Mouse (Mus musculus) urinary bladder, adult 18-20 months (tissue): ENCODE results near the gene Ugt1a2.

Experiments
- DNase-seq, 2 experiments: peaks; one replicate each; pipeline ENCODE4 v3.0.0; 2022; ENCODE audit warnings: low spot score in 2 of 2, mixed read lengths in 2 of 2

The Ugt1a2 gene

DNA sequence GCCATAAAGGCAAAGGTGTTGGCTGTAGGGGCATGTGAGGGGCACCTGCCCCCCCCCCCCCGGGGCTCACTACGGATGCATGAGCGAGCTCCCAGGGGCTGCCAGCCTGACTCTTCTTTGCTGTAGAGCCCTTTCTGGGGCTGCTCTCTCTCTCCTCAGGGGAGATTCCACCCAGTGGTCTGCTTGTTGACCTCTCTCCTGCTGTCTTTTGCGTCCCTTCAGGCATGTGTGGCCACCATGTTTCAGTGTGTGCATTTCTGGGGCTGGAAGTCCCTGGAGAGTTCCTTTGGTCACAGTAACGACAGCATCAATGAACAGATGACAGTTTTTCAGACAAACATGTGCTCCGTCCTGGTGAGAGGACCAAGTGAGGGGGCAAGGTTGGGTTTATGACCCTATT, 58.0 kb downstream of the Ugt1a2 start:
- no peak for DNase-seq

DNA sequence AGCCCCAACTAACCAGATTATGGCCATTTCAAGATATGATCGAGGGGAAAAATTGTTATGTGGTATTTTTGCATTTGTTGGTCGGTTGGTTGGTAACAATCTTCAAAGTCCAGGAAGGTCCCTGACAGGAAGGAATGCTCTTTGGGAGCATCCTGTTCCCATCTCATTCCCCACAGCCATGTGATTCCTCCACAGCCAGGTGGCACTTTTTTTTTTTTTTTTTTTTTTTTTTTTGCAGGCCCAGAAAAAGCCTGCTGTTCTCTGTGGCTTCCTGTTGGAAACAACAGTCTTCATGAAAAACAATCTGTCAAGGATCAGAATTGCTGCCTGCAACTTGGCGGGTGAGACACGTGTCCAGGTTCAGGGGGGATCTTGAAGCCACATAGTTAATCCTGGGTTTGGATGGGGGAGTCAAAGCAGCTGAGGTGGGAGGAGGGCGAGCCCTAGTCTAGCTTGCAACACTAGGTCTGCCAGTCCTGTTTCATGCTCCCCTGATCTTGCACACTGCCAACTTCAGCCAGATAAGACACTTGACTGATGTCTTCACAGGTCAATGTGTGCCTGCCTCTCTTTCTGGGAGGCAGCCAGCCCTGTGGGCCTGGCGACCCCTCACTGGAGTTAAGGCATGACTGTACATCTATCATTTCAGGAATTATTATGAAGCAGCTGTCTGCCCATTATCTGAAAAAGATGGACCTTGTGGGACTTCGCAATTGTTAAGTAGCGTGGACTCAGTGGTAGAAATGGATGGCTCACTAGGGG, 58.7 kb downstream of the Ugt1a2 start:
- DNase-seq, result peak; percentile 76 to 84

DNA sequence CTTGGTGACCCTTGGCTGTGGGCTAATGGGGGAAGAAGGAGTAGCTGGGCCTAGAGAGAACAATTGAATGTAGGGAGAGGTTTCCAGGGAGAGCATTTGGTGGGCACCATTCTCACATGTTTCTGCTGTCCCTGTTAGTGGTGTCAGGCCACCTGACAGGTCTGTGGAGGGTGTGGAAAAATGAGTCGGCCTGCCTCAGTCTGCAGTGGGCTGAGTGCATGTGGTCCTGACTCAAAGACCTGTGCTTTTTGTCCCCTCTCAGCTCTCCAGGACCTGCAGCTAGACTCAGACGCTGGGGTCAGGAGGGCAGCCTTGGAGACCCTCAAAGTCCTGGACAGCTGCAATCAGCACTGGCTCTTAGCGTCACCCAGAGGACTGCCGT, 59.2 kb downstream of the Ugt1a2 start:
- no peak for DNase-seq

DNA sequence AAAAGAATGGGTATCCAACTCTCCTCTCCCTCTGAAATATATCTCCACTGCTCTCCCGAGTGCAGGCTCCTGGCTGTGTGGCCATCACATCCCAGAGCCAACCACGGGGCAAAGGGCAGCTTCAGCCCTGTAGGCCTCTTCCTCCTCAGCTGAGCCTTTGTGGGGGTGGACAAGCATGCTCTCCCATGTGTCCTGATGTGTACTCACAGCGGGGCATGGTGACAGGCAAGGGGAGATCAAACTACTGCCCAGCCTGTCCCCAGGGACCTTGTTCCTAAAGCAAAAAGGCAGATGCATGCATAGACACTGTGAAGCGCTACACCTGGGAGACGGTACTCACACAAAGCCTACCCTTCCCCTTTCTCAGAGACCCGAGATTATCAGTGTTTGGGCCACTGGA, 59.7 kb downstream of the Ugt1a2 start:
- peak in 1 of 2 experiments; percentile 50 for DNase-seq

DNA sequence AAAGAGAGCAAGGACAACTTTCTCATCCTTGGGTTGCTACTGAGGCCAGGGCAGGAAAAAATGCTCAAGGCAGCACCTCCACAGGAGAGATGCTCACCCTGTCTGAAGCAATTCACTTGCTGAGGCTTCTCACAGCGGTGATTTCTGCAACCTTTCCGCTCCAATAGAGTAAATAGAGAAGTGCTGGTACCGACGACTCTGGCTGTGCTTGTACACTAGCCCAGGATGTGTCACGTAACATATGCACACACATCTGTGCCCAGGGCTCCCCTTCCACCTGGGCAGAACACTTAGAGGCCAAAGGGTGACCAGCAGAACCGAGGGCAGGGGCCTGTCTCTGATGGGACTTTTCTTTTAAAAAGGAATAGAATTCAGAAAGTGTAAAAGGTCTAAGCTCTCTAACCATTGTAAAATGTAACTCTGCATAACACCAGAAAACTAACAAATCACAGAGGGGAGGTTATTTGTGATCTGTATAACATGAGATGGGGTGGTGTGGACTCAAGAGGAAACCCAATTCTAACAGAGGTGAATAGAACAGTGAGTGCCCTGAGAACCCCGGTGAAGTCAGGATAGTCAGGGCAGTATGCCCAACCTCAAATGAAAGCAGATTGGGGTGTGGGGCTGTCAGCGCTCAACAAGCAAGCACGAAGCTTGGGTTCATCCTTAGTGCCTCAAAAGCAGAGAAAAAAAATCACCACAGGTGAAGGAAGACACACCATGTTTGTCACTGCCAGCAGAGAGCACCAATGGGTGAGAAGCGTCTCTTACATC, 60.4 kb downstream of the Ugt1a2 start:
- DNase-seq, result no peak

DNA sequence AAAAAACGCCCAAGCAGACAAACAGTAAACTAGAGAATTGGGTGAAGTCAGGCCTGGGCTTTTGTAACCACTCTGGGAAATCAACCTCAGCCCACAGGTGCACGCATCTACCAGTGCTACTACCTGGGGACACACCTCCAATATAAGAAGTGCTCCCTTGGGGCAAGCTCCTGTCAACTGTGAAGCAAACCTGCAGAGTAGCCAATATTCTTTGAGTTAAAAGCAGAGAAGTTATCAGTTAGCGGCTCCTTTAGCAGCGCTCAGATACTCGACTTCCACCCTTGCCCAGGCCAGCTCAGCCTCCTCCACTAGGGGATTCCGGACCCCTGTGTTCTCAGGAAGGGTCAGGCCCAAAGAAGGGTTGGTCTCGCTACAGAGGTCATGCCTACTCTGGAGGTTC, 61.3 kb downstream of the Ugt1a2 start:
- DNase-seq, result no peak

DNA sequence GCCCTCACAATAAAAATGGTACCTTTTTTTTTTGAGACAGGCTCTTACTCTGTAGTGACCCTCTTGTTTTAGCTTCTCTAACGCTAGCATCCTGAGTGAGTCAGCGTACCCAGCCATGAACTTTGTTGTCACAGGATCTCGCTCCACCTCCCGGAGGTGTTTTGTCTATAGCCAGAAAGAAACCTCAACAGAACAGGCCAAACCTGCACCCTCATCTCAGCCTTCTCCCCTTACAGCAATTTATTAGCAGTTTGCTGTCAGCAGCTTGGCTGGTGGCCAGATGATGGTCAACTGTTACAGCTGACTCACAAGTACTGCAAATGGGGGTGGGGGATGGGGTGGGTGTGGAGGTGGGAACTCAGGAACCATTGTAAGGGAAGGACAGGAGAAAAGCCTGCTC, 61.9 kb downstream of the Ugt1a2 start:
- peak; percentile 97 to 98 for DNase-seq

DNA sequence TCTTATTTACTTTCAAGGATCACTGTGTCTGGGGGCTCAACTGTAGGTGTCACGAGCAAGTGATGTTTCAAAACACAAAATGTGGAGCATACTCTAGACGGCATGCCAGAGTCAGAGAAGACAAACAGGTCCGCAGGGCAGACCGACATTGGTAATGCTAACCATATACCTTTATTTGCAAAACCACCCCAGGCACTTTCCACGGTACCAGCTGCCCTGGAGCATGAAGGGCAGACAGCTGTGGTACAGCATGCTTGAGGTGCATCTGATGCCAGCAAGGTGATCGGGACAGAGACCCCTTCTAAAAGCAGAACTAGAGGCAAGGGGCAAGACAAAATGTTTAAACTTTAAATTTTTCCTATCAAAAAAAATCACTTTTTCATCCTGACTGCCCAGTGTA, 62.6 kb downstream of the Ugt1a2 start:
- DNase-seq, result no peak

DNA sequence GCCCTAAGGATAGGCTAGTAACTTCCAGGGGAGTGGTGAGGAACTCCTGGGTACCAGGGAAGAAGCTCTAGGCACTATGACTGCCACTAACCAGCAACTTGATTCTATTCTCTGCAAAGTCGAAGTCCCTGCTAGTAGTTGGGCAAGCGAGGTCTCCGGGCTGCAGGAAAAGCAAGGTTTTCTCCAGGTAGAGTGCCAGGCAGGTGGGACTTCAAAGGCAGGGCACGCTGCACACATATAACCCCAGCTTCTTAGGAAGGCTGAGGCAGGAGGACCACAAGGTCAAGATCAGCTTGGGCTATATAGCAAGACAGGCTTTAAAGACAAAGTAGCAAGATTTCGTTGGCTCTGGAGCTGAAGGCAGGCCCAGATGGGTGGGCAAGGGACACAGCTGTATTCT, 63.4 kb downstream of the Ugt1a2 start:
- DNase-seq, result no peak

DNA sequence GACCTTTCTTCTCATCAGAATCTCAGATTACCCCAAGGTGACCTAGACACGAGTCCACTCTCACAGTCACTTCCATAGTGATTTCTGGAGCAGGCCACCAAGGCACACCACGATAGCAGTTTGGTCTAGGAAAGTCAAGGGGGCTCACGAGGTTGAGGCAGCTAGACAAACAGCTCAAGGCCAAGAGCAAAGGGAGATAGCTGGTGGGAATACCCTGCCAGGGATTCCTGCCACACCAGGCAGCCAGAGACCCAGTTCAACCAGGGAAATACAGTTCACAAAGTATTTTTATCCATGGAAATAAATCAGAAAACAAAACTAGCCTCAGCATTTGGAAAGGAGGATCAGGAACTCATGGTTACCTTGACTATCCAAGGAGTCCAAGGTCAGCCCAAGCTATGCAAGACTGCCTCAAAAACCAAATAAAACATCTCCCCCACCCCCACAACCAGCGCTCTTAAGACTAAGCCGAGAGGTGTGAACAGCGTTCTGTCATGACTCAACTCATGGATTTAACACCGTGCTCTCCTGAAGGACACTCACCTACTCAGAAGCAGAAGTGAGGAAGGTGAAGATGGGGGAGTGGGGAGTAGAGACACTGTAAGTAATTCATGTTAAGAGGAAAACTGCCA, 64.0 kb downstream of the Ugt1a2 start:
- DNase-seq, result no peak

DNA sequence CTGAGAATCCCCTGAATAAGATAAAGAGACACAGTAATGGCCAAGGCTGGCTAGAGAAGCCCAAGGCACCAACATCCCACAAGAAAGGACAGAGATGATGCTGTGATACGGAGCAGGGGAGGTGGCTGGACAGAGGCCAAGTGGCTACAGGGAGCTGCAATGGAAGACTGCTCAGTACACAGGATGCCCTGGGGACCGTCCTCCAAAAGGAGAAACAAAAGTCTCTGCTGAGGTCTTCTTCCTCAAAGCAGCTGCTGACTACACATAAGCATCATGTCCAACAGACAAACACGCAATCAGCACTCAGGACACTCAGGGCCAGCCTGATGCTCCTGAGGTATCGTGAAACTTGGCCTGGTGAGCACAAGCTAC, 64.5 kb downstream of the Ugt1a2 start:
- no peak for DNase-seq

DNA sequence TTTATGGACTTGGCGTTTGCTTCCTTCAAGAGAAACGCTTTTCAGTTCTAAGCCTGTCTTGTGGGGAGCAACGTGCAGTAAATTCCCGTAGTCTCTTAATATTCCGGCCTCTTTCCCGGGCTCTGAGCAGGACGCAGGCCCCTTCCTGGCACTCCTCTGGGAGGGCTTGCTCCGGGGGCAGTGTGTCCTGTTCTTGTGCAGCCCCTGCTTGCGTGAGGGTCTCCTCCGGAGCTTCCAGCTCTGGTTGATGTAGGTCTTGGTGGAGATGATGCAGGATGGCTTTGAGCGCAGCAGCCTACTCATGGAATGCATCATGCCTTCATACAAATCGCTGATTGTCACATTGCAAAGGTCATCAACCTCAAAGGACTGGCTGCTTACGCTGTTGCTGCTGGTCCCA, 65.7 kb downstream of the Ugt1a2 start:
- DNase-seq, result no peak

DNA sequence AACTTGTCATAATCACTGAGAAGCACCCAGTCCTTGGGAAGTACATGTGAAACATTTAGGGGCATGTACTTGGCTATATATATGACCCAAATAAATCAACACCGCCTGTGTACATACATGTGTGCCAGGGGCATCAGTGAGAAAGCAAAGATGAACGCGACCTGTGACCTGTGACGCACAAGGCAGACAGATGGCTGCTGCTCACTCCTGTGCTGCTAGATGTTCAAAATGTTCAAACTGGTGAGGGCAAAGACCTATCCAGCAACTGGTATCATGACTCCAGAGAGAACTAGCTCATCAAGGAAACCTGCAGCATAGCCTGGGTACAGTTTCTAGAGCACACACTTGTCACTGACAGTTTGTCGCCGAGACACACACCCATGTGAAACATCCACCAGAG, 67.1 kb downstream of the Ugt1a2 start:
- no peak for DNase-seq

DNA sequence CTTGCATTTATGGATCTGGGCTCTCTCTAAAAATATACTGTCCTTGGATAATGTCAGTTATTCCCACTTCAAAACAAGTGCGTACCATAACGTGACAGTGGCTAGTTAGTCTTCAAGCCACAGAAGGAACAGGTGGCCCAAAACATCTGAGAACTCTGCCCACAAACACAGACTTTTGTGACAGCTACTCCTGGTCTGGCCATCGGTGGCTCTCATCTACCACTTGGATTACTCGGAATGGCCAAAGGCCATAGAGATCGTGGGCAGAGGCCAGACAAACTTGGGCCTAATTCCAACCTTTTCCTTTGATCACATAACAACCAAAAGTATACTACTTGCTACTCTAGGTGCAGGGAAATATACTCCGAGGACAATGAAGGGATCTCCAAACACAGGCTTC, 67.7 kb downstream of the Ugt1a2 start:
- no peak for DNase-seq
